Mouse (Mus musculus) liver, adult 10 weeks (tissue): Measurements from ENCODE around the gene P2rx3. TPM values are rescaled to one million over a fixed set of nuclear protein-coding genes. Genes with fewer than 3 reads are reported as not detected.

ENCODE experiments used
- polyA plus RNA-seq: library from polyadenylated mRNA; stranded (reverse); fragments of 350-450 nt; fragmentation: Illumina TruSeq; extraction: RNeasy Lipid Tissue Mini Kit (QIAGEN cat#74804); gene quantifications from one replicate; pipeline ENCODE4 v1.2.3, GENCODE M21; 2014; ENCODE audit warnings: low read depth, low replicate concordance

P2rx3 gene
- polyA plus RNA-seq = 1.5 TPM

GRCm38 (mm10) chr2:85037047-85038026 lies at the start of gene P2rx3, which contains the start of gene Ssrp1:
Gene P2rx3 (minus strand): TSS chr2:85037462.
Gene Ssrp1 (plus strand): TSS chr2:85037234.

GRCm38 (mm10) chr2:85047596-85048167 lies 10.4 kb upstream of the P2rx3 start, which contains the start of gene Tnks1bp1:
Gene Tnks1bp1 (plus strand): TSS chr2:85048022.

GRCm38 (mm10) chr2:84987930-84988329 lies 49.3 kb downstream of the P2rx3 start, which contains the start of gene Prg3:
Gene Prg3 (plus strand): TSS chr2:84988215.

GRCm38 (mm10) chr2:84980188-84980587 lies 57.1 kb downstream of the P2rx3 start, which contains the start of gene Prg2:
Gene Prg2 (plus strand): TSS chr2:84980461.

Other genes starting within 250 kb of the P2rx3 start
- 55.4 TPM for gene Ube2l6, start 238.6 kb downstream of the P2rx3 start, polyA plus RNA-seq
- not detected for gene Smtnl1, start 214.8 kb downstream of the P2rx3 start, polyA plus RNA-seq
- 5.5 TPM for gene Timm10, start 210.5 kb downstream of the P2rx3 start, polyA plus RNA-seq
- 2.0 TPM for gene Slc43a1, start 198.6 kb downstream of the P2rx3 start, polyA plus RNA-seq
- not detected for gene Rtn4rl2, start 150.8 kb downstream of the P2rx3 start, polyA plus RNA-seq
- gene Slc43a3, start 100.9 kb downstream of the P2rx3 start, polyA plus RNA-seq = 23.9 TPM
- gene Prg2, start 57.0 kb downstream of the P2rx3 start, polyA plus RNA-seq = not detected
- not detected for gene Prg3, start 49.2 kb downstream of the P2rx3 start, polyA plus RNA-seq
- 29.6 TPM for gene Ssrp1, start 228 bp downstream of the P2rx3 start, polyA plus RNA-seq
- gene Tnks1bp1, start 10.6 kb upstream of the P2rx3 start, polyA plus RNA-seq = 1.1 TPM
- not detected for gene Aplnr, start 98.8 kb upstream of the P2rx3 start, polyA plus RNA-seq
- not detected for gene Lrrc55, start 159.7 kb upstream of the P2rx3 start, polyA plus RNA-seq